Mouse (Mus musculus): ENCODE measurements around the gene Rora.

DNA sequence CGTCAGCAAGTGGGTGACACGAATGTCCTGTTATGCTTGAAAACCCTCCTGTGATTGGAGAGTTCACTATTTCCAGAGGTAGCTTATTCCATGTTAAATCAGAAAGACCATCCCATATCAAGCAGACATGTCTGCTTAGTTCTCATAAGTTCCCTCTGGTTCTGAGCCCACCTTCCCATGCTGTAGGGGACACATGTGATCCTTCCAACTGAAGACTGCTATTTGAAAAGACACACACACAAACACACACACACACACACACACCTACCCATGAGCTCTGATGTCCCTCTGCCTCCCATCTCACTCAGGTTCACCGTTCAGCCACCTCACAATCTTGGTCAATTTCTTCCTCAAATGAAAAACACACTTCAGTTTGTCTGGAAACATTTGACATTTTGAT, 642.2 kb downstream of the Rora start:
- TF ChIP-seq CTCF (IDR thresholded peaks at IDR 0.05; ENCODE audit: low read depth): no peak
- TF ChIP-seq EP300 (optimal IDR thresholded peaks at IDR 0.05): no peak

Data from stomach, postnatal 0 days (tissue).